Mouse (Mus musculus): ENCODE data around the gene Adssl1.

Adssl1 gene

GRCm38 (mm10) chr12:112644180-112644854, 24.5 kb downstream of the Adssl1 start, which contains the start of gene Siva1:
Siva1 (plus strand) TSS chr12:112644679.
- in situ Hi-C loops (cut with MboI; ENCODE audit: low pct_unique_long_range_greater_than_20kb in 1 of 2, low sequenced_read_pairs in 2 of 2, unreplicated experiment in 1 of 2) = no loop called here

- in situ Hi-C loops (cut with MboI; ENCODE audit: low pct_unique_long_range_greater_than_20kb in 1 of 2, low sequenced_read_pairs in 2 of 2, unreplicated experiment in 1 of 2) = no loop called here
These were observed 25.1 kb downstream of the Adssl1 start for GRCm38 (mm10) chr12:112644855-112645506.

GRCm38 (mm10) chr12:112646139-112646538, 26.3 kb downstream of the Adssl1 start:
- in situ Hi-C loops (cut with MboI; ENCODE audit: low pct_unique_long_range_greater_than_20kb in 1 of 2, low sequenced_read_pairs in 2 of 2, unreplicated experiment in 1 of 2) = no loop called here

DNA sequence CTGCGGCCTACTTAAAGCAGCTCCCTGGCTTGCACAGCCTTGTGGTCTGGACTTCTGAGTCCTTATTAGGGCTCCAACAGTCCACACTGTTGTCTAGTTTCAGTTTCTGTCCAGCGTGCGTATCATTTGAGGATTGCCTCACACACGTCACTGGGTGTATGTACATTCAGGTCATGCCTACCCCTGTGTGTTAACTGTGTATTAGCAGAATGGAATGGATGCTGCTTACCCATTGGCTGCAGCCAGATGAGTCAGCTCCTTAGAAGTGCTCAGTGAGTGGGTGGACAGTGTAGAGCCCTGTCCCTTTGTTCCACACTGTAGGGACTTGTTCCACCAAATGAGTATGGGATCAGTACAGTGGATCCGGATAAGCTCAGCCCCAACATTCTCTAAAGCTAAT, 28.2 kb downstream of the Adssl1 start:
- in situ Hi-C loops (cut with MboI; ENCODE audit: low pct_unique_long_range_greater_than_20kb in 1 of 2, low sequenced_read_pairs in 2 of 2, unreplicated experiment in 1 of 2) = no loop called here

DNA sequence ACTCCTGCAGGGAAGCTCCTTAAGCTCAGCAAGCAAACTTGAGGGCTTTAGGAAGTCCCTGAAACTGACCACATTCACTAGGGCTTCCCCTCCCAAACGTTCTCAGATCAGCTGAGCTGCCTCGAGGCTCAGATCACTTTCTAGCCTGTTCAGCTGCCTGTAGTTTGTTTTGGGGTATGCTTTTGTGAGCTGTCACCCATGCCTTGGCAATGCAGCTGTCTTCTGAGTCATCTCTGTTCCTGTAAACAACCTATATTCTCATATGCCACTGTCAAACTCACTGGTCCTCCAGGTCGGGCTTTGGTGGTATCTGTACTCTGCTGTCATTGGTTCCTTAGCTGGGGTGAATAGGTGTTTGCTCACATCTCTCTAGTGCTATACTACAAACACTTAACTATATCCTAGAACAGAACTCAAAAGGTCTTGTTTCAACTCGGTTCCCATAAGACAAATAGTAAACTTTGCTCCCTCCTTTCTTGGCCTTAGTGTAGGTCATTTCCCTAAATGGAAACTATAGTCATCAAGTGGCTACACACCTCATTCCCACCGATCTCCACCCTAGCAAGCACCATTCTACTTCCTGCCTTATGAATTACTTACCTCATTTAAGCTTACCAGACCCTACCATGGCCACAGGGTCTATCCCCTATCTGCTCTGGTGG, 32.1 kb downstream of the Adssl1 start:
- in situ Hi-C loops (cut with MboI; ENCODE audit: low pct_unique_long_range_greater_than_20kb in 1 of 2, low sequenced_read_pairs in 2 of 2, unreplicated experiment in 1 of 2) = no loop called here

DNA sequence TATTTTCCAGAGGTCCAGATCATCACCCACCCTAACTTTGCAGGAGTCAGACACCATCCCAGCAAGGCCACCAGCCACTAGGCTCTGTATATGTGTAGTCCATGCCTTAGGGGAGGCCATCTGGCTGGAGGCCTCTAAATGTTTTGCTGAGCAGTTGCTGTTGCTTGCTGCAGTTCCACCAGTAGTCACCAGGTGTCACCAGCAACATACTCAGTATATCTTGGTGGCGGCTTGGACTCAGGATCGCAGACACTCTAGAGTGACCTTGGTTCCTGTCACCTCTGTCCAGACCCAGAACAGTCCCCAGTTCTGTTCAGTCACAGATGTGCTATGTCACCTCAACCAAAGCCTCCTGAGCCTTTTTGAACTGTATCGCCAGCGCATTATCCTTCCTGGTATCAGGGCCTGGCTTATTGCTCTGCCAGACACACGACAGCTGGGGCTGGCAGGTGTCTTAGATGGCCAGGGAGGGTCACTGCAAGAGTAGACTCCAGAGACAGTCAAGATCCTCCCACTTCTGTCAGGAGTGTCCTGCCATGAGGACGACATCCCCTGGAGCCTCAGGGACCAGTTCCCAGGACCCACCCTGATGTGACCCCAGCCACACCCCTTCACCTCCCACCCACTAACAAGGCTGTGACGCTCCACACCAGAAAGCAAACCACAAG, 33.4 kb downstream of the Adssl1 start:
- in situ Hi-C loops (cut with MboI; ENCODE audit: low pct_unique_long_range_greater_than_20kb in 1 of 2, low sequenced_read_pairs in 2 of 2, unreplicated experiment in 1 of 2) = no loop called here

DNA sequence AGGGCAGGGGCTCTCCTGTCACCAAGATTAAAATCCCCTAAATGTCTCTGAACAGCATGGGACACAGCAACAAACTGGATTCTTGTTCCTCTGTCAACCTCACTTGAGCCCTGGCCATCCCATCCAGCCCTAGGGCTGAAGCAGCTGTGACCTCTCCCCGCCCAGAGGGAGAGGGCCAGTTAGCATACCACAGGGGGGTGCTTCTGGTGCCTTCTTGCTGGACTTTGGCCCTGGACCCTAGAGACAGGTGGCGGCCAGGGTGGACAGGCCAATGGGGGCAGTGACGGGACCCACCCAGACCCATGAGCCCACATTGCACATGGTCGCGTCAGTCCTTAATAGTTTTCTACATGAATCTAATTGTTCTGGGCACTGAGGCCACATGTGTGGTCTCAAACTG, 34.2 kb downstream of the Adssl1 start:
- in situ Hi-C loops (cut with MboI; ENCODE audit: low pct_unique_long_range_greater_than_20kb in 1 of 2, low sequenced_read_pairs in 2 of 2, unreplicated experiment in 1 of 2) = no loop called here

DNA sequence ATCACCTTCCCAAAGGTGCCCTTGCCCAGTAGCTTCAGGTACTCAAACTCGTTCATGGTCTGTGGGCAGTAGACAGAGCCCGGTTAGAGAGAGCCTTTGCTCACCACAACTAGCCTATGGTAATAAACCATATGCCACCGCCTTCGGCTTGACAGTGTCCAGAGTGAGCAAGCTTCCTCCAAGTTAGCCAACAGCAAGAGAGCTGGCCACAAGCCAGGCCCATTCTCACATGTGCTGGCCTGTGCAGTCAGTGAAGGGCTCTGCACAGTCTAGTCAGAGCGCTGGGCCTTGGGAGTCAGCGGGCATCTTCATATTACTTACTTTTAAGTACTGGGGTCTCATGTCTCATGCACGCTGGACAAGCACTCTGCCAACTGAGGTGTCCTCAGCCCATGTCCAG, 38.8 kb downstream of the Adssl1 start:
- in situ Hi-C loops (cut with MboI; ENCODE audit: low pct_unique_long_range_greater_than_20kb in 1 of 2, low sequenced_read_pairs in 2 of 2, unreplicated experiment in 1 of 2) = loop anchor here (5.0 kb wide), 1 partner anchor 49 kb away; no protein-coding TSS in a partner anchor

DNA sequence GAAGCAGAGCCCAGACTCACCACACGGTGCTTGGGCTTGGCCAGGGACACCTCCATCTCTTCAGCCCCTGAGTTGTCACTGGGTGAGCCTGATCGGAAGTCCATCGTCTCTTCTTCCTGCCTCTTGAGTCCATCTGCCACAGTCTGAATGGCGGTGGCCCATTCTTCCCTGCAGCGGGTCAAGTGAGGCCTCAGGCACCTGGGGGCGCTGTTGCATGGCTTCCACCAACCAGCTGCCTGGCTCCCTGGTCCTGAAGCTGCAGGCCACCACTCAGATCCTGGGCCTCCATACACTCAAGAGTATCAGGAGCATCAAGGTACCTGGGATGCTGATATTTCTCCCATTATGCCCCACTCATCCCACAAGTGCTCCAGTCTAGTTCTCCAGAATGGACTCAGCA, 39.3 kb downstream of the Adssl1 start:
- in situ Hi-C loops (cut with MboI; ENCODE audit: low pct_unique_long_range_greater_than_20kb in 1 of 2, low sequenced_read_pairs in 2 of 2, unreplicated experiment in 1 of 2) = loop anchor here (5.0 kb wide), 1 partner anchor 48 kb away; no protein-coding TSS in a partner anchor

- in situ Hi-C loops (cut with MboI; ENCODE audit: low pct_unique_long_range_greater_than_20kb in 1 of 2, low sequenced_read_pairs in 2 of 2, unreplicated experiment in 1 of 2) = no loop called here
These were observed 40.9 kb downstream of the Adssl1 start for GRCm38 (mm10) chr12:112660576-112661326.

DNA sequence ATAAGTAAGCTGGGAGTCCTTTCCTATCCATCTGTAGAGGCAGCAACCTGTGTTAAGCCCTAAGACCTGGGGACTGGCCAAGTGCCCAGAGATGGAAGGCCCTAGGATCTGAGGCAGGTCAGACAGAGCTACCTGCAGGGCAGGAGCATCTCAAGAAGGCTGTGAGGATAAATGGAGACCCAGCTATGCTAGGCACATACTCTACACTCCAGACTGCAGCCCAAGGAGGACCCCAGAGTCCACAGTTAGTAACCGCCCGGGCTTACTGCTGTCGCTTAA, 41.4 kb downstream of the Adssl1 start:
- in situ Hi-C loops (cut with MboI; ENCODE audit: low pct_unique_long_range_greater_than_20kb in 1 of 2, low sequenced_read_pairs in 2 of 2, unreplicated experiment in 1 of 2) = no loop called here

DNA sequence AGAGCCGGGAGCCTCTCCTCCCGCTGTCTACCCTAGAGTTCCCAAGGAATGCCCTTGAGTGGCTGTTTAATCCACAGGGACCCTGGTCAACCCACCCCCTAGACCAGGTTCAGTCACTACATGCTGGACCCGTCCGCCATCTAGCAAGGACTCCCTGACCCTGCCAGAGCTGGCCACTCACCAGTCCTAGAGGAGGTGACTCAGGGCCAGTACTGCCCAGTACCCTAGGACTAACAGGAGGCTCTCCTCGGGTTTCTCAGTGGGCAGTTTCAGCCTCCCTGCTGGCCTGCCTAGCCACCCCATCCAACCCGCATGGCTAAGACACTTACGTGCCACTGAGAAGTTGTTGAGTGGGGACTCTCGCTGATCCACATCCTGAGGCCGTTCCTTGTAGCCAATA, 42.0 kb downstream of the Adssl1 start:
- in situ Hi-C loops (cut with MboI; ENCODE audit: low pct_unique_long_range_greater_than_20kb in 1 of 2, low sequenced_read_pairs in 2 of 2, unreplicated experiment in 1 of 2) = no loop called here

- in situ Hi-C loops (cut with MboI; ENCODE audit: low pct_unique_long_range_greater_than_20kb in 1 of 2, low sequenced_read_pairs in 2 of 2, unreplicated experiment in 1 of 2) = no loop called here
These were observed 43.5 kb downstream of the Adssl1 start for GRCm38 (mm10) chr12:112663303-112663702.

DNA sequence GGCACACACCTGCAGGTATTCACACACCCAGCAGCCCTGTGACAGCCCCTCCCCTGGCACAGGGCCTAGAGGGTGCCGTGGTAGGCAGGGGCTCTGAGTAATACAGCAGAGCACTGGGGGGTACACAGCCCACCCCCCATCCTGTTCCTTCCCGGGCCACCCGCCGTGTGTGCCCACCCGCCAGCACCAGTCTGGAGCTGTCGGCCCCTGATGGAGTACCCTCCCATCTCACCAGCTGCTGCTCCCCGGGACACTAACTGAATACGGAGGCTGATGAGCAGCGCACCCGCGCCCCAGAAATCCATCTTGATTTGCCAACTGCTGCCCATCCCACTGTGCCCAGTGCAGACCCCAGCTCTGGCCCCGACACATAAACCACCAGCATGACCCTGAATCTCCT, 43.9 kb downstream of the Adssl1 start:
- in situ Hi-C loops (cut with MboI; ENCODE audit: low pct_unique_long_range_greater_than_20kb in 1 of 2, low sequenced_read_pairs in 2 of 2, unreplicated experiment in 1 of 2) = no loop called here

DNA sequence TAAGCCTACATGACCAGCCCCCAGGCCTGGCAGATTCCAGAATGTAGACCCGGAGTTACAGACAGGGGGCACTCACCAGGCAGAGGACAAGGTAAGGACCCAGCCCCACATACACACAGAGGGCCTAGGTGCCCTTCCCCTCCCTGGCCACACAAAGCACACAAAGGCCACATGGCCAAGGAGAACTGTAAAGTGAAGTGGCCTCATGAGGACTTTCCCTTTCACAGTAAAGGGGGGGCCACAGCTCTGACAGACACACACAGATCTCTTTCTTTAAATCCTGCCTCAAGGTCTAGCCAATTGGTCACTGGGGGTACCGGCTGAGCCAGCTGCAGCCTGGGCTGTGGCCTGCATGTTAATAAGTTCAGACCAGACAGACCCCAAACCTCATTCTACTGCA, 44.3 kb downstream of the Adssl1 start:
- in situ Hi-C loops (cut with MboI; ENCODE audit: low pct_unique_long_range_greater_than_20kb in 1 of 2, low sequenced_read_pairs in 2 of 2, unreplicated experiment in 1 of 2) = no loop called here

DNA sequence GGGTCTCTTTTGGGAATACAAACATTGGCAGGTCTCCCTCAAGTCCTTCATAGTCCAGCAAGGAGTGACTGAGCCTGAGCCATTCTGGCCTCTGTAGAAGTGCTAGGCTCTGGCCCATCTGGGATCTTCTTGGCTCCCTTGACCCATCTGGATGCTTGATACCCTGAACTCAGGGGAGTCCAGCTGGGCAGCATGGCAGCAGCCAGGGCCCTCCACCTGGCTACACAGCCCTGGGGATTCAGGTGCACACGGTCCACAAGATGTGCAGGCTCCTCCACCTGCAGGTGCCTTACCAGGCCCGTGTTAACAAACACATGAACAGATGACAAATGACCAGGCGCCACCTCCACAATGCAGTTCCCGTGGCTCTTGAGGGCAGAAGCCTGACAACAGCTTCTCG, 44.8 kb downstream of the Adssl1 start:
- in situ Hi-C loops (cut with MboI; ENCODE audit: low pct_unique_long_range_greater_than_20kb in 1 of 2, low sequenced_read_pairs in 2 of 2, unreplicated experiment in 1 of 2) = no loop called here

GRCm38 (mm10) chr12:112665445-112665844, 45.6 kb downstream of the Adssl1 start:
- in situ Hi-C loops (cut with MboI; ENCODE audit: low pct_unique_long_range_greater_than_20kb in 1 of 2, low sequenced_read_pairs in 2 of 2, unreplicated experiment in 1 of 2) = no loop called here

DNA sequence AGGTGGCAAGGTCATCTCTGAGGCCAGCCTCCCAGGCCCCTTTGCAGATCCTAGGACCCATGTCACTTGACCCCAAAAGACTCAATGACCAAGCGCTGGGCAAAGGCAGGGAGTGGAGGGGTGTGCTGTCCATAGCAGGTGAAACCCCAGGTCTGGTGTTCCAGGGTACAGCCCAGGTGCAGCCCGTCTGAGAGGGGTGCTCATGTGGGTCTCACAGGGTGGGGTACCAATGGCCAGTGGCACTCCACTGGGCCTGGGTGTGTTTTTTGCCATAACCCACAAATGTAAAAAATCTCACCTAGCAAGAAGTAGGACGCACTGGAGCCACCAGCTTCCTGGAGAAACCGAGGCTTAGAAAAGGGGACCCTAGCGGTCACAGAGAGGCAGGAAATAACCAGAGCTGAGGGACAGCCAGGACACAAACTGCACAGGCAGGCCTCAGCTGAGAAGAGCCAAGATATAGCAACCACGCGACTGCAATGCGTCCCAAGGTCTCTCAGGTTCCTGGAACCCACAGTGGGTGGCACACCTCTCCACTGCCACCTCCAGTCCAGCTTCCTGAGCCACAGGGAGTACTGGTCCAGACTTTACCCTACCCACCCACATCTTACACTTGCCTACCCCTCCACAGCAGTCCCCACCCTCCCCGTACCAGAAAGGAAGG, 46.2 kb downstream of the Adssl1 start:
- in situ Hi-C loops (cut with MboI; ENCODE audit: low pct_unique_long_range_greater_than_20kb in 1 of 2, low sequenced_read_pairs in 2 of 2, unreplicated experiment in 1 of 2) = no loop called here
